Comparison of ENCODE assay signal across 19 mouse cellular contexts in genomic region chr13:46363456-46364201, GRCm38 (mm10). TPM values are rescaled to one million over a fixed set of nuclear protein-coding genes. Genes with fewer than 3 reads are reported as not detected.
DNase-seq lines count a peak whose midpoint lies in the region; ATAC-seq and TF ChIP-seq lines count a peak whose summit lies in the region.
"Had no signal": no experiment of that assay in that cellular context is flagged by ENCODE, and none has a peak within 500 bp of the region (broad histone marks: within the 10 kb centered on the region; RNA-seq: fewer than 3 reads in every experiment).

No protein-coding gene starts in this region.

- no peak overlapping the region for H3K4me3 ChIP-seq in left cerebral cortex, adult 2 months
- no peak overlapping the region for H3K4me3 ChIP-seq in hindbrain, postnatal 0 days (ENCODE audit: low read length)
- H3K4me3 ChIP-seq: embryonic facial prominence, embryonic 13.5 days; hindbrain, embryonic 15.5 days; liver, embryonic 13.5 days; neural tube, embryonic 12.5 days had no signal

- DNase-seq in frontal cortex, postnatal 10 days (ENCODE audit: low spot score in 2 of 2) = no peak
- peak; percentile 43 for DNase-seq in right cerebral cortex, adult 18-20 months
- DNase-seq in right cerebral cortex, postnatal 14 days = no peak
- peak in 1 of 2 experiments; percentile 15 for DNase-seq in left cerebral cortex, adult 2 months (ENCODE audit: extremely low spot score in 1 of 2, low spot score in 2 of 2)
- no peak for DNase-seq in cerebellum, postnatal 4 days (ENCODE audit: low spot score in 2 of 2)
- DNase-seq in heart, postnatal 4 days = no peak
- DNase-seq in hindbrain, postnatal 0 days (ENCODE audit: low spot score) = no peak
- DNase-seq: adrenal gland, adult 8-10 months; B cell, adult 2 months; cerebellum, postnatal 14 days; kidney, adult 2 months; liver, embryonic 13.5 days had no signal

- no peaks in the 10 kb centered on the region for H3K27me3 ChIP-seq in hindbrain, postnatal 0 days (ENCODE audit: insufficient read depth, low read length)
- H3K27me3 ChIP-seq: embryonic facial prominence, embryonic 13.5 days; hindbrain, embryonic 15.5 days; liver, embryonic 13.5 days; neural tube, embryonic 12.5 days had no signal

- H3K36me3 ChIP-seq in hindbrain, postnatal 0 days (ENCODE audit: insufficient read depth, low read length) = no peaks in the 10 kb centered on the region
- H3K36me3 ChIP-seq: embryonic facial prominence, embryonic 13.5 days; hindbrain, embryonic 15.5 days; liver, embryonic 13.5 days; neural tube, embryonic 12.5 days had no signal

- no peak overlapping the region for H3K9ac ChIP-seq in hindbrain, postnatal 0 days (replicated peaks; ENCODE audit: low read length)
- H3K9ac ChIP-seq: embryonic facial prominence, embryonic 13.5 days; hindbrain, embryonic 15.5 days; liver, embryonic 13.5 days; neural tube, embryonic 12.5 days had no signal

- ATAC-seq in frontal cortex, adult (ENCODE audit: low TSS enrichment) = peak; percentile 82
- ATAC-seq in hindbrain, postnatal 0 days = no peak
- ATAC-seq: midbrain, embryonic 16.5 days had no signal

- TF ChIP-seq CTCF in left cerebral cortex, adult 2 months (IDR thresholded peaks at IDR 0.05) = no peak
- TF ChIP-seq CTCF in hindbrain, postnatal 0 days (IDR thresholded peaks at IDR 0.05; ENCODE audit: low read depth) = no peak

- peak overlapping the region; percentile 60 for H3K27ac ChIP-seq in left cerebral cortex, adult 2 months
- H3K27ac ChIP-seq in hindbrain, postnatal 0 days = no peak overlapping the region
- H3K27ac ChIP-seq: embryonic facial prominence, embryonic 13.5 days; hindbrain, embryonic 15.5 days; liver, embryonic 13.5 days; neural tube, embryonic 12.5 days had no signal

- WGBS in hindbrain, postnatal 0 days = 83% methylated on average over 13 of the region's 13 CpGs

- no peaks in the 10 kb centered on the region for H3K4me1 ChIP-seq in hindbrain, postnatal 0 days (ENCODE audit: insufficient read depth, low read length)
- H3K4me1 ChIP-seq: embryonic facial prominence, embryonic 13.5 days; hindbrain, embryonic 15.5 days; liver, embryonic 13.5 days had no signal

- intact Hi-C loops in left cerebral cortex, adult 2 months (cut with DNase I) = loop anchor here (2.0 kb wide), 1 partner anchor 53 kb away; no protein-coding TSS in a partner anchor

- no peak overlapping the region for H3K4me2 ChIP-seq in hindbrain, postnatal 0 days (ENCODE audit: low read depth, low read length)
- H3K4me2 ChIP-seq: embryonic facial prominence, embryonic 13.5 days; hindbrain, embryonic 15.5 days; liver, embryonic 13.5 days; neural tube, embryonic 12.5 days had no signal

- no peaks in the 10 kb centered on the region for H3K9me3 ChIP-seq in hindbrain, postnatal 0 days (ENCODE audit: low read length)
- H3K9me3 ChIP-seq: embryonic facial prominence, embryonic 13.5 days; hindbrain, embryonic 15.5 days; liver, embryonic 13.5 days; neural tube, embryonic 12.5 days had no signal

RNA-seq across cellular contexts. Expression of gene Rbm24, which starts 54.6 kb away (rescaled TPM):
- 10 to 100 TPM; 20.2 to 31.9 TPM for total RNA-seq in left cerebral cortex, adult 2 months (2021)
- total RNA-seq in heart, postnatal 4 days (2021) = 100 to 1,000 TPM; 262 to 288 TPM
- 22.1 and 22.9 TPM in 2 replicates for total RNA-seq in hindbrain, postnatal 0 days (2014; rRNA removed)
- polyA plus RNA-seq in hindbrain, postnatal 0 days (2015; fragmentation: Nextera tagmentation; extraction: Ambion mirVana) = 1.9 and 2.8 TPM in 2 replicates
- total RNA-seq: granulocyte monocyte progenitor cell, adult 5-6 weeks; megakaryocyte progenitor cell, adult 5-6 weeks had no signal

Comparison
In these comparisons a context has a peak if more than half of its experiments do, and no peak if none do; other contexts are left out.
1. RNA of gene Rbm24, which starts 54.6 kb away (total RNA-seq): 262 to 288 TPM in heart, postnatal 4 days; 20.2 to 31.9 TPM in left cerebral cortex, adult 2 months and 22.1 to 22.9 TPM in hindbrain, postnatal 0 days; every median in the first group is over 4 times any median in the second.